Mouse (Mus musculus) heart, postnatal 0 days (tissue): Measurements from ENCODE around the gene Yars.

ENCODE experiments used
- CTCF ChIP-seq: IDR thresholded peaks from 2 replicates; pipeline ENCODE4 v1.5.1; 2016; ENCODE audit warnings: antibody characterized with exemption, control low read depth, low read depth
- EP300 ChIP-seq: IDR thresholded peaks from 2 replicates; pipeline ENCODE4 v1.6.1; 2016; ENCODE audit warnings: antibody characterized with exemption, low read depth

DNA sequence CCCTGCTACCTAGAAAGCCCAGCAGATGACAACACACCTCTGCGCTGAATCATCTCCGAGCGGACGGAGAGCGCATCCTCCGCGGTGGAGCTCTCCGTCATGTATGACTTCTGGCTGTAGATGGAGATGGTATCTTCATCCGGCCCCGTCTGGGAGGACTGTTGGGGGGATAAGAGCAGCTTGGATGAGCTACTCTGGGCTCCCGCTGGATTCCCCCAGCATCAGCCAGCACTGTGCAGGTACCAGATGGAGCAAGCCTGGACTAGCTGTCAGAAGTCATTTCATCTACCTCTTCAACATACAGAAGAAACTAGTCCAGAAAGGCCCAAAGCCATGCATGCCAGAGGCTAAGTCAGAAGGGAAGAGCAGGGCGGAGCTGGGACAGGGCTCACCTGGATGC, 35.8 kb downstream of the Yars start:
- TF ChIP-seq CTCF (no peak), EP300 (no peak)
